Mouse (Mus musculus) thymus, adult 2 months (tissue): Measurements from ENCODE around the gene Orm2.

ENCODE experiments used
- CTCF ChIP-seq: fragments of 200-500 bp; IDR thresholded peaks from 2 replicates; pipeline ENCODE4 v1.5.1; 2012; ENCODE audit warnings: mild to moderate bottlenecking, control low read depth, low read length, moderate library complexity, borderline replicate concordance; ENCODE audit not compliant: control insufficient read depth, poor library complexity, insufficient read depth; ENCODE audit errors: extremely low read depth
- POLR2A ChIP-seq: fragments of 200-500 bp; IDR thresholded peaks from 2 replicates; pipeline ENCODE4 v1.6.1; 2012; ENCODE audit warnings: mild to moderate bottlenecking, low read length, control low read depth, moderate library complexity; ENCODE audit not compliant: control insufficient read depth, poor library complexity, insufficient read depth; ENCODE audit errors: extremely low read depth

GRCm38 (mm10) chr4:63359861-63360260 is 2.4 kb upstream of the Orm2 start:
- TF ChIP-seq POLR2A (no peak), CTCF (no peak)
